Mouse (Mus musculus): Measurements from ENCODE around the gene Ggt1. TPM values are rescaled to one million over a fixed set of nuclear protein-coding genes. Genes with fewer than 3 reads are reported as not detected.
"Not testable (repeated sequence)": the region's sequence is repeated elsewhere in the genome, so short reads cannot be mapped to it uniquely, and the experiment has no call there.

Gene Ggt1
- total RNA-seq (2021): under 1 TPM in 1 of 2 experiments, not detected in 1; 0.33 TPM
- long read RNA-seq, experiment 1: 0 reads
- long read RNA-seq, experiment 2, partial matches to known transcripts: 0 of 1 reads
- long read RNA-seq, experiment 2, other reads (novel, unspliced or antisense): 1 of 1 reads

DNA sequence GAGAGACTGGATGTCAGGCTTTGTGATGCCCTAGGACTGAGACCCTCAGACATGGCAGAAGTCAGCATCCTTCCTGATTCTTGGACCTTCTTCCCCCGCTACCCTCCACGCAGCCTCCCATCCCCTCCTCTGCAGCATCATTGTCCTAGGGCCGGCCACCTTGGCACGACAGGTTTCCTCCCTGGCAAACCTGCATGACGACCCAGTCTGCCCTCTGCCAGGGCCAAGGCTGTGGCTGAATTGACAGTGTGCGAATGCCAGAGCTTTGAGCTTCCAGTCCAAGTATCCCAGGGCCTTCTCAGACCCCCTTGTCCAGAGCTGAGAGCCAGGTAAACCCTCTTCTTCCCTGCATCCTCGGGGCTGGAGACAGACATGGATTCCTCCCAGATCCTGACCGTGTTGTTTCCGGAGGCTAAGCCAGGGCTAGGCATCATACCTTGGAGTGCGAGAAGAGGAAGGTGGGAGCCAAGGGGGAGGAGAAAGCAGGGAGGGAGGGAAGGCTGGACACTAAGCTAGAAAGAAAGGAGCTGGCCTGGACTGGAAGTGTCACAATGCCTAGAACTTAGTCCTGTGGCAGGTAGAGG, at the start of gene Ggt1:
Gene Ggt1 (plus strand): TSS at position 534 of the 584 bp plus-strand sequence.
- DNase-seq: no peak
- intact Hi-C loops (cut with DNase I): no loop called here

DNA sequence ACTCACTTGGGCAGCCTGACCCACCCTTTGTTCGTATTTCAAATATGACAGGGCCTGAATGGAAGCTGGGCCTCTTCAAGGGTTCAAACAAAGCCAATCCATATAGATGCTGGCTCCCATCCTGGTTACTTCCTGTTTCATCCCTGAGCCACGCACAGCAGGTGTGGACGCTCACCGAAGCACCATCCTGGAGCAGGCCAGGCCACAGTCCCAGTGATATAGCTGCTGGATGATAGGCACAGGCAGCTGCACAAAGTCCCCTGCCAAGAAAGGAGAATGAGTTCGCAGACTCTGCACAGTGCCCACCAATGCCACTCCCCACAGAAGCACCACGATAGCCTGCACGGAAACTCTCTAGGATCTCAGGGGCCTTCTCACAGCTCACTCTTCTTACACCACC, 49.5 kb upstream of the Ggt1 start:
- intact Hi-C loops (cut with DNase I): no loop called here
- DNase-seq: no peak

DNA sequence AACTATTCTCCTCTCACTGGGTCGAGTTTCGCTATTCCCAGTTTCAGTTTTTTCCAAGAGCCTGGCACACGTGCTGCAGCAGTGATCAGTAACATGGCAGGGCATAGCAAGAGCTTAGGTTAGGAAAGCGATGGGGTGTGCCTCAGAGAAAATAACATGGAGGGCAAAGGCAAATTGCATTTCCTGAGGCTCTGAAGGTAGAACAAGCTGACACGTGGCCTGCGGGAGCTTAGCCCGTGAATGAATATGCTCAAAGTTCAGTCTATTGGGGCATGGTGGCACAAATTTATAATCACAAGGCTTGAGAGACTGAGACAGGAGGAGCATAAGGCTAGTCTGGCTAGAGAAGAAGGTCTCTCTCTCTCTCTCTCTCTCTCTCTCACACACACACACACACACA, 48.6 kb upstream of the Ggt1 start:
- intact Hi-C loops (cut with DNase I): no loop called here
- DNase-seq: no peak

DNA sequence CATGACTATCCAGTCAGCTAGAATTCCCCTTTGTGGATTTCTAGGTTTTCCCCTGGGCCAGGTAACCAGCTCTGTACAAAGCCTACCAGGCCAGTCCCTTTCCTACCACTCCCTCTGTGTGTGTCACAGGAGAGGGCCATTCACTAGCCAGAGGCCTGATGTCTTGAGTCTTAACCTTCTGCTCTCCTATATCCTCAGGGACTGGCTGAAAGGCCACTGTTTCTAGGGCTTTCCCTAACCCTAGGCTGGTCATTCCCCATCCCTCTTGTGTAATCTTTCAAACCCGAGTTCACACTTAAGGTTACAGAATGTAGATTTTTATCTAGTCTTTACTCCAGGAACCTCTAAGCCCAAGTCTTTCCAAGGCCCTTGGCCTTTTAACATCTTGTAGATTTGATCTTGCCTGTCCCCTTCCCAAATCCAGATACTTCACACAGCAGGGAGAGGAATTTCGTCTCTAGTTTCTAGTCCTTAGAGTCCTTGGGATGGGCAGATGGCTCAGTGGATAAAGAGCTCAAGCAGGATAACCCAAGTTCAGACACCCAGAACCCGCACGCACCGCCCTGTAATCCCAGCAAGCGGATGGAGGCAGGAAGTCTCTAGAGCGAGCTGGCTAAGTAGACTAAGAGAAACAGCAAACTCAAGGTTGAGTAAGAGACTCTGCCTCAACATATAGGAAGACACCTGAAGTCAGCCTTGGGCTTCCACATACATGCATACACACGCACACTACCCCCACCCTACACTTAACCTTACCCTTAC, 47.9 kb upstream of the Ggt1 start:
- no peak for DNase-seq
- intact Hi-C loops (cut with DNase I): no loop called here

DNA sequence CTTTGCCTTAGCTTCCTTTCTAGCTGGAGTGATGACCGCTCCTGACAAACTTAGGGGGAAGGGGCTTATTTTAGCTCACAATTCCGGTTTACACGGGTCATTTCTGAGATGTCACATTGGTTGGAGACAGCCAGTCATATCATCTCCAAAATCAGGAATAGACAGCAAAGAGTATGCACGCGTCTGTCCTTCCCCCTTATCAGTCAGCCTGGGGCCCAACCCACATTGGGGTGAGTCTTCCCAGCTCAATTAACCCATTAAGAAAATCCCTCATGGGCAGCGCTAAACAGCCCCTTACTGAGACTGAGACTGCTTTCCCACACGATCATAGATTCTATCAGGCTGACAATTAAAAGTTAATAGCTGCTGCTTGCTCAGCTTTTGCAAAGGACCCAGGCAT, 47.0 kb upstream of the Ggt1 start:
- intact Hi-C loops (cut with DNase I): no loop called here
- no peak for DNase-seq

DNA sequence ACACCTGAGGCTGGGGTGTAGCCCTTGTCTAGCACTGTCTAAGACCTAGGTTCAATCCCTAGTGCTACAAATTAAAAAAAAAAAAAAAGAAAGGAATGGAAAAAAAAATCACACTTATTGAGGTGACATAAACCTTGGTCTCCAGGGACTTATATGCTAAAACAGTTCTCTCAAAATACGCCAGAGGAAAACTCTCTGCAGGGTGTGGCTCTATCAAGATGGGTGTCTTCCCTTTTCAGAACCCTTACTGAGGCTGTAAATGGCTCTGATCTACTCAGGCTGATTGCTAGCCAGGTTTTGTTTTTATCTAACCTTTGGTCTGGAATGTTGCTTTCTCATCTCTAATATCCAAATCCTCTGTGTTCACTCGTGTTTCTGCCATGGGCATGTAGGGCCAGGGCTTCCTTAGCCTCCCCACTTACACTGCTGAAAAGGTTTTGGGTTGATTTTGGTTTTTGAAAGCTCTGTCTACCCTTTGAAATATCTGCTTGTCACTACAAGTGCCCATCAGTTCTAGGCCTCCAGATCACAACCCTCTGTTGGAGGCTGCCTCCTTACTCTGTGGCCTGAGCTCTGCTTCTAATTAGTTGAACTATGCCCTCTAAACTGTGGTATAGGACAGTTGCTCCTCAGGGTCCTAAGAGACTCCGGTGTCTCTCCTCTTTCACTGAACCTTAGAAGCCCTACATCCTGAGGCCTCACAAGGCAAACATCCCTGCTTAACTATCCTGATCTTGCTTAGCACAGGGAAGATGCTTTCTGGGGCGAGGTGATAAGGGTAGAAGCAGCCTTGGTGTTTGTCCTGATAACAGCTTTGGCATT, 46.0 kb upstream of the Ggt1 start:
- no peak for DNase-seq
- intact Hi-C loops (cut with DNase I): no loop called here

DNA sequence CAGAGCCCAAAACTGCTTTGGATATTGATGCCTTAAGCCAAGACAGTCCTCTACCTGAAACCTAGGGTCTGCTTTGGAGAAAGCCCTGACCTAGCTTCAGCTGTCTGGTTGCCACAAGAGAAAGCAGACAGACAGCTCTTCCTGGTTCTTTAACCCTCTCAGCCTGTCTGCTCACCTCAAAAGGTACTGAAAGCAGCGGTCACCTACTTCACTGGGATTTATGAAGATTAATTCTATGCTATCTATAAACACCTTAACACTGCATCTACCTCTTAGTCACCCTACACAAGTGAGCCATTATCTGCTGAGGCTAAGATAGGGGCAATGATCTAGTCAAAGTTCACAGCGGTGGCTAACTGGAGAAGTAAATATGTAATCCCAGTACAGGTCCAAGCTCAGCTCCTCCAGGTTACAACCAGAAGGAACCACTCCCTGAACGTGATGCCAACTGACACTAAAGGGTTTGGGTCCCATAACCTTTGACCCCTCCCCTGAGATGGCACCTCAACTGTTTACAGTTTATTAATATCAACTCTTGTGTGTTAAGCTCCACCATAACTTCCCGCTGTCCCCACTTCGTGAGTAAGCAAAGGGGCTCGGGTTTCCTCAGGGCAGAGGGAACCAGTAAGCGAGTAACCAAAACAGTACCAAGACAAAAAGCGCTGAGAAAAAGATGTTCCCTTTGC, 45.2 kb upstream of the Ggt1 start:
- intact Hi-C loops (cut with DNase I): no loop called here
- DNase-seq: no peak

DNA sequence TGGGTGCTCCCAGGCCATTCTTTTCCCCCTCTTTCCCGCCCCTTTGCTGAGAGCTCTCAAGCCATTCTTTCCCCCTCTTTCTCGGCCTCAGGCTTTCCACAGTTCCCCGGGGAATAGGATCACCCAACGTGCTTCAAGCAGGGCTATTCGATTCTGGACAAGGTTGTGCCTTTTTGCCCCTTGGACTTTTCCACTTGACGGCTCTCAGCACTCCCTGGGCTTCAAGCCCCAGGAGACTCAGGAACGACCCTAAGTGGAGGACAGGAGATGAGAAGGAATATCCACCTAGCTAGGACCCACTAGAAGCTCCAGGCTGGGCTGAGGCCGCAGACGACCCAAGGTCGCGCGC, 44.7 kb upstream of the Ggt1 start:
- intact Hi-C loops (cut with DNase I): no loop called here
- DNase-seq: no peak

DNA sequence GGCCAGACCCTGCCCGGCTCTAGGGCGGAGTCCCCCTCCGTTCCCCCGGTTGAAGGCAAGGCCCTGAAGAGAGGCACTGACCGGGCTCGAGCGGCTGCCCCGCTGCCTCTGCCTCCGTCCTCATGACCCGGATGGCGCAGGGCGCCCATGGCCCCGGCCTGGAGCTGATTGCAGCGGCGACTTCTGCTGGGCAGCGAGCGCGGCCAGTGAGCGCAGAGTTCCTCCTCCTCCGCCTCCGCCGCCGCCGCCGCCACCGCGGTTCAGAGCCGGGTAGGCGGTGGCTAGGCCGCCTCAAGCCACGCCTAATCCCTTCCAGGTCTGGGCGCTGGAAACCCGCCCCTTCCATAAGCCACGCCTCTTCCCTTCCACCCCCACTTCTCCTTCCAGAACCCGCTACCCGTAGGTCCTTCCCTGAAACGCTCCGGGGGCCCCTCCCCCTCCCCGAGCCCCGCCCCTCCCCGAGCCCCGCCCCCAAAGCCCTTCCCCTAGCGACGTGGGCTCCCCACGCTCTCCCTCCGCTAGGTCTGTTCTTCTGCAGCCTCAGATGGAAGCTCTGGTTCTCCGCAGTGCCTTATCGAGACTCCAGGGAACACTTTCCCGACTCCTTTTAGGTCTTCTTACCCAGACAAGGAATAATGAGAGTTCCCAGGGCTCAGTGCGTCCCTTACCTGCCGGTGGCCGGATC, 44.2 kb upstream of the Ggt1 start, which contains the start of gene Snrpd3:
Gene Snrpd3 (plus strand): TSS at position 479 of the 685 bp plus-strand sequence.
- DNase-seq: peak; percentile 87 to 92
- intact Hi-C loops (cut with DNase I): no loop called here

DNA sequence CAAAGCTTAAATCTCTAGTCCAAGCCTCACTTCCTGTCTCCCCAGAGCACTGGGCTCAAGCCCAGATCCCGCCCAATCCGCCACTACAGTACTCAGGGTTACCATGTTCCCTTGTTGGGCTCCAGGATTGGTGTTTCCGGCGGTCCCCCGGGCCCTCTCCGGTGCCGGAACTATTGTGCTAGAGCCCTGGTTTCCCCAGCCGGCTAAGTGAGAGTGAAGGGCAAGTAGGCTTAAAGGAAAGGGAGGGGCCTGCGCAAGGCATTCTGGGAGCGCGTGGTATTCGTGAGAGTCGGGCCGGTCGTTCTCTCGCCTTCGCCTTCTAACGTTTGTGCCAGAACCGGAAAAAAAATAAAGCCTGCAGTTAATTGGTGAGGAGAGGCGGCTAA, 43.7 kb upstream of the Ggt1 start, which contains the start of gene Gucd1:
Gene Gucd1 (minus strand): TSS at position 215 of the 386 bp plus-strand sequence.
- DNase-seq: peak; percentile 96 to 99
- intact Hi-C loops (cut with DNase I): no loop called here

DNA sequence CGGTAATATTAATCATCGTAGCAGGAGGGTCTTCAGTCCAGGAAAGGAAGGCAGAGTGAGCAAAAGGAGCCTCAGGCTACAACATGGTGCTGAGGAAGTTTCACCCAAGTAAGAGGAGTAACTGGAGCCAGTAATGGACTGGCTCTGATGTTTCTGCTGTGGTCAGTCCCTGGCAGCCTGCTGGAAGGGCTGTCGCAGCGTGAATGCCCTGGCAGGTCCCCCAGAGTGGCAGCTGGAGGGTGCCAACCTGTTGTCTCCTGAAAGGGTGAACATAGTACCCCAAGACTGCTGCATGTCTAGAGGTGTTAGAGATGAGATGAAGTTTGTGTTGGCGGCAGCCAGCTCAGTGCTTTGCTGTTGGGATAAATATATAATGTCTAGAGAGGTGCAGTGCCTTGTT, 40.8 kb upstream of the Ggt1 start:
- no peak for DNase-seq
- intact Hi-C loops (cut with DNase I): no loop called here

DNA sequence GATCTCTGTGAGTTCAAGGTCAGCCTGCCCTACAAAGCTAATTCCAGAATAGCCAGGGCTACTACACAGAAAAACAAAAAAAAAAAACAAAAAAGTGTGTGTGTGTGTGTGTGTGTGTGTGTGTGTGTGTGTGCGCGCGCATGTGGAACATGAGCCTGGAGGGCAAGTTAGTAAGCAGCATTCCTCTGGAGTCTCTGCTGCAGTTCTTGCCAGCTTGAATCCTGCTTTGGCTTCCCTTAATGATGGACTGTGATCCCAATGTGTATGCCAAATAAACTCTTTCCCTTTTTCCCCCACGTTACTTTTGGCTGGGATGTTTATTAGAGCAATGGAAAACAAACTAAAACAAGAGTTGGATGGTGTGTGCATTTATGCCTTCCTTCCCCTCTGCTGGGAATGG, 39.8 kb upstream of the Ggt1 start:
- DNase-seq: no peak
- intact Hi-C loops (cut with DNase I): no loop called here

DNA sequence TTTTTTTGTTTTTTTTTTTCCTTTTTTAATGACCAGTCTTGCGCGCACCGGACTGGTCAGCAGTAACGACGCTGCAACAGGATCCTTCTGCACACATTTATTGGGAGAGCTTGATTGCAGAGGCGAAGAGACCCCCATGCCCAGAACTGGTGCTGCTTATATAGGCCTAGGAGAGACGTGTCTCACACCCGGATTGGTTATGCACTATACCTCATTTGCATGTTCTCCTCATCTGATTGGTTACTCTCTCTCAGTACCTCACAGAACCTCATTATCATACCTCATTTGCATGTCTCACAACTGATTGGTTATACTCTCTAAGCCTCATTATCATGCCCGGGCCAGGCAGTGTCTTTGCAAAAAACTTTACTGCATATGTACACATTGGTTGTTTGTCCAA, 36.0 kb upstream of the Ggt1 start:
- intact Hi-C loops (cut with DNase I); DNase-seq: not testable (repeated sequence)

DNA sequence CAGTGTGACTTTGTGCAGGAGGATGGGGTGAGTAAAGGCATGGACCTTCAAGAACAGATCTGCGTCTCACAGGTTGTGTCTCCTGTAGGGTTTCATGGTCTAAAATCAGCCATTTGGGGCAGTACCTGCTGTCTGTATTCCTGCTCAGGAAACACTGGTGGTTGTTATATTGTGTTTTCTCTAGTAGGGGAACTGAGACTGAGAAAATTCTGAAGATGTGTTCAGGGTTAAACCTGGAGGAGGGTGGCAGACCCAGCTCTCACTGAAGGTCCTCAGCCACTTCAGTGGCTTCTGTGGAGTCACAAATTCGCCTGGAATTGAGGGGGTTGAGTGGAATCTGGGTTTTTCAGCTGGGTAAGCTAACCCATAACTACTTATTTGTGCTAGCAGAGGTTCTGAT, 31.1 kb upstream of the Ggt1 start:
- DNase-seq: no peak
- intact Hi-C loops (cut with DNase I): no loop called here

DNA sequence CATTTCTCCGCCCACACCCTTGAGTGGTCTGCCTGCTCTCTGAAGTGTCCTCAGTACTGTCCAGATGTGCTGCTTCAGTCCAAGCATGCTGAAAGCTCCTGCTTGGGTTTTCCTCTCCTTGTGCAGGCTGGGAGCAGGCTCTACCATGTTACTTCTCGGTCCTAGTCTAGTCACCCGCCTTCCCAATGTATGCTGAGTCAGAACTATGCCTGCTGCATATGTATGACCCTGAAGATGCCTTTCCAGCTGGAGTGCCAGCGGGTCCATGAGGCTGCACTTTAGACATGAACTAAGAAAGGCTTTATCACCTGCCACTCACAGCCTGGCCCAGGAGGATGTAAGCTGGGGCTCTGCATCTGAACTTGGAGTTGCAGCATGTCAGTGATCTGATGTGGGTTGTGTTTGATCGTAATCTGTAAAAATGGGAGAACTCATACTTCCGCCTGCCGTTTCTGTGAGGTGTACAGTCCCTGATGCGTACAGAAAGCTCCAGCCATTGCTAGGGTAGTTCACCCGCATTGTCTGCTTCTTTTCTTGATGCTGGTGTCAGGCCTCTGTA, 29.8 kb upstream of the Ggt1 start:
- DNase-seq: no peak
- intact Hi-C loops (cut with DNase I): no loop called here

DNA sequence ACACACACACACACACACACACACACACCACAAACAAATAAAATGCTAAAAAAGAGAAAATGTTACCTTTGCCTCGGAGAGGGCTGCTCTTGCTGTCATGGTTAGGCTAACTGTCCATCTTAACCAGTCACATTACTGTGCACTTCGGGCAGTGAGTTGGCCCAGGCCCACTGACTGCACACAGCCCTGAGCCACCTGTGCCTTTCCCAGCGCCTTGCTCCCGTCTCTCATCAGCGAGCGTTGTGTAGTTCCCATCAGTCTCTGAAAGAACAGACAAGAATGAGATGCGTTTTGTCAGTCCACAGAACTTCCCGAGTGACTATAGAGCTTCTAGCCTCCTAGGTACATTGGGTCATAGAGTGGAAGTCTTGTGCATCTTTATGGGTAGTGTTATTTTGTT, 27.2 kb upstream of the Ggt1 start:
- no peak for DNase-seq
- intact Hi-C loops (cut with DNase I): no loop called here

DNA sequence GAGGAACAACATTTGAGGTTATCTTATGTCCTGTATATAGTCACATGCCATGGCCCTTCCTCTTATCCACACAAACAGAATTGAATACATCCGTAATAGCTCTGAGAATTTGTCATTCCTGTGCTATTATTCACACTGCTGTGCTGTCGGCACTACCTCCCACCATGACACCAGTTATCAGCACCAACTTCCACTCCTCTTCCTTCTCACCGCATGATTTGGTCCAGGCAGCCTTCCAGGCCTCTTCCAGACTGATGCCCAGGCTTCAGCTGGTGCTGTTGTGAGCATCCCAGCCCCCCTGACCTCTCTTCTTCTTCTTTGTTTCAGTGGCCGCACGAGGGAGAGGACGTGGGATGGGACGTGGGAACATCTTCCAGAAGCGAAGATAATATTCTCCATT, 26.5 kb upstream of the Ggt1 start:
- DNase-seq: no peak
- intact Hi-C loops (cut with DNase I): no loop called here

DNA sequence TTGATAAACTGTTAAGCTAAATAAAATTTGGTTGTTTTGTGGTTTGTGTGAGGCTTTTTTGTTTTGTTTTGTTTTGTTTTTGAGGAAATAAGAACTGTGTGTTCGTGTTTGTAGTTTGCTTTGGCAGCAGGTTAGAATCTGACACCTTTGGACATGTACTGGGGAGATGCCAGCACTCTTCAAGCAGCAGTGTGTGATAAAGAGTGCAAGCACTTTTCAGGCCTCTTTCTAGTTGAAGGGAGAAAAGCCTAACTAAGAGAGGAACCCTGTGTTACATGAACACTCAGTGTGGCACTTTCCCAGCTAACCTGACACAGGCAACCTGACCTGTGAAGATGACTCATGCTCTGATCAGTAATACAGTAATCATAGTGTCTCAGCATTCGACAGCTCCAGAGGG, 26.0 kb upstream of the Ggt1 start:
- intact Hi-C loops (cut with DNase I): no loop called here
- no peak for DNase-seq

DNA sequence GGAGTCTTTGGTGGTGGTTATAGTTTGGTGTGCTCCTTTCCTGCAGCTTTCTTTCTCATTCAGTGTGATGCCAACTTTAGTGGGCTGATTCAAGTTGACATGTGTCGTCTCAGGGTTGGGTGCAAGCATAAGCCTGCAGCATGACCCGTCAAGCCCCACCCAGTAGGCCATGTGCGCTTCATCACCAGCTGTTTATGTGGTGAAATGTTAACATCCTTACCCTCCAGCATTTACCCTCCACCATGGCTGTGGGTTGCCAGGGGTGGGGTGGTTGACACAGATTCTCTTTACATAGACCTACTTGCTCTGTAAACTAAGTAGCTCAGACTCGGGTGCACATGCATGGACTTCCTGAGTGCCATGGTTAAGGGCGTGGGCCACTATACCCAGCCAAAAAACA, 25.3 kb upstream of the Ggt1 start:
- intact Hi-C loops (cut with DNase I): no loop called here
- no peak for DNase-seq

DNA sequence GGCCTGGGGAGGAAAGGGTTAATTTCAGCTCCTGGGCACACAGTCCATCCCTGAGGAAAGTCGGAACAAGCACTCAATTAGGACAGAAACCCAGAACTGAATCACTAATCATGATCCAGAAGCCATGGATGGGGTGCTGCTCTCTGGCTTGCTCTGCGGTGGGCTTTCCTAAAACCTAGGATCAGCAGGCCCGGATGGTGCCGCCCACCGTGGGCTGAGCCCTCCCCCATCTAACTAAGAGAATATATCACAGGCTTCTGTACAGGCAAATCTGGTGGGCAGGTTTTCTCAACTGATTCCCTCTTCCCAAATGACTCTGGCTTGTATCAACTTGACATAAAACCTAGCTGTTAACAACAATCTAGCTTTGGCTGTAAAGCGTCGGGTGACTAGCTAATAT, 13.5 kb upstream of the Ggt1 start:
- intact Hi-C loops (cut with DNase I): no loop called here
- no peak for DNase-seq
